Mouse (Mus musculus): ENCODE measurements around the gene Gm26566. TPM values are rescaled to one million over a fixed set of nuclear protein-coding genes. Genes with fewer than 3 reads are reported as not detected.
"Not testable (repeated sequence)": the region's sequence is repeated elsewhere in the genome, so short reads cannot be mapped to it uniquely, and the experiment has no call there.

Gm26566 gene
- total and polyA plus RNA-seq, 3 experiments, result 0.38 to 0.76 TPM; not detected in 1

DNA sequence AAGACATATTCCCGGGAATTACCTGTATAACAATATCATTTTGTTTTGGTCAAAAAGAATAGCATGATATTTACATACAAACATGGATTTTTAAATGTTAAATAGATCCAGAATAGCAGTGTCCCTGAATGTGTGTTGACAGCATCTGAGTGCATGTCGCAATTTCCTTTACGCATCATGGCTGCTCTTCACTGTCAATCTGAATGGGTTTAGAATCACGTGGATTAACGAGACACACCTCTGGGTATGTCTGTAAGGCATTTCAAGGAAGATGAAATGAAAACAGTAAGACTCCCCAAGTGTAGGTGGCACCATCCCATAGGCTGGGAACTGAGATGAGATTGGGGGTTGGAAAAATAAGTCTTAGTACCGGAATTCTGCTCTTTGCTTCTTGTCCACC, 17.4 kb downstream of the Gm26566 start:
- no peak for DNase-seq

- no peak for DNase-seq
Measured at GRCm38 (mm10) chr4:88741426-88741825, 19.8 kb downstream of the Gm26566 start.

- DNase-seq, result no peak
Measured at GRCm38 (mm10) chr4:88742771-88743371, 21.3 kb downstream of the Gm26566 start.

GRCm38 (mm10) chr4:88744207-88744606, 22.6 kb downstream of the Gm26566 start:
- no peak for DNase-seq

GRCm38 (mm10) chr4:88749926-88750325, 28.3 kb downstream of the Gm26566 start:
- DNase-seq, result no peak

DNA sequence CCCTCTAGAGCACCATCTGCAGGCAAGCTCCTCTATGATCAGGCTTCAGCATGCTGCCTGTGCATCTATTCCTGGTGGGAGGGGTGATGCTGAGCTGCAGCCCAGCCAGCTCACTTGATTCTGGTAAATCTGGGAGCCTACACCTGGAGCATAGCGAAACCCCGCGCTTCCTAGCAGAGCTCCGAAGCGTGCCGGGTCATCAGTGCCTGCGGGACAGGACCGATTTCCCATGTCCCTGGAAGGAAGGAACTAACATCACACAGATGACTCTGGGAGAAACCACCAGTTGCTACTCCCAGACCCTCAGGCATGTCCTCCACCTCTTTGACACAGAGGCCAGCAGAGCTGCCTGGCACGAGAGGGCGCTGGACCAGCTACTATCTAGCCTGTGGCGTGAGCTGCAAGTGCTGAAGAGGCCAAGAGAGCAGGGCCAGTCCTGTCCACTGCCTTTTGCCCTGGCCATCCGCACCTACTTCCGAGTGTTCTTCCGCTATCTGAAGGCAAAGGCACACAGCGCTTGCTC, 33.3 kb downstream of the Gm26566 start, which contains the start of gene Gm13271:
Gene Gm13271 (plus strand): TSS at position 51 of the 523 bp plus-strand sequence.
- peak; percentile 63 for DNase-seq

DNA sequence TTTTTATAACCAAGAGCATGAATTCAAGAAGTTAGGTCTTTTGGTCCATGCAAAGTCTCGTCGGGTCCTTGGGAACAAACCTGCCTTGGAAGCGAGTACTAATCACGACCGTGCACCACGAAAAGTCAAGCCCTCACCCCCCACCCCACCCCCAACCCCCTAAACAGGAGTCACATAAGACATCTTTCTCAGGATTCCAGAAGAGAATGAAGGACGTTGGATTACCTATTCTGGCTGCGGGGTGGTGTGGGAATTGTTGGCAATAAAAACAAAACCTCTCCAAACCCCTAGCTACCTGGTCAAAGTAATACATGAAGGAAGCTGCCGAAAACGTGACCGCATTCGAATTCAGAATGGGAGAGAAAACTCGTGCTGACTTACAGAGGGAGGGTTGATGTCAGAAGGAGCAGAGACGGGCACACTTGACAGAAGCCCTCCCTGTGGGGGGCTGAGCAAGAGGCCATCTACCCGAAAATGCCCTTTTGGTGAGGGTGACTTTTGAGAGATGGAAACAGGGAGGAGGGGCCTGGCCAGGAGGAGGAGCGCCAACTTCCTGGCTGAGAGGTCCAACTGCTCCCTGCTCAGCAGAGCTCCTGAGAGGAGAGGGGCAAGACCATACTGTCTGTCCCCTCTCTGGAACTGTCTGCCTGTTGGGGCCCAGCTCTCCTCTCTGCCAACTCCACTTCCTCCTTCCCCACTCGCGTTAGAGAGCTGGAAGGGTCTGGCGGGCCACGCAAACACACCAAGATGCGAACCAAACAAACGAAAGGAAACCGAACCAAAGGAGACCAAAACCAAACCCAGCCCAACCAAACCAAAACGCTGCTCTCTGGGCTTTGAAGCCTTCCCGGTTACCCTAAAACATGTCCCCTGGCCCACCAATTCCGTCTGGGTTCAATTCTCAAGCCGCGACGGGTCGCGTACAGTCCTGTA, 35.2 kb downstream of the Gm26566 start:
- DNase-seq, result peak; percentile 43

GRCm38 (mm10) chr4:88757628-88758031, 36.0 kb downstream of the Gm26566 start:
- peak; percentile 92 for DNase-seq

DNA sequence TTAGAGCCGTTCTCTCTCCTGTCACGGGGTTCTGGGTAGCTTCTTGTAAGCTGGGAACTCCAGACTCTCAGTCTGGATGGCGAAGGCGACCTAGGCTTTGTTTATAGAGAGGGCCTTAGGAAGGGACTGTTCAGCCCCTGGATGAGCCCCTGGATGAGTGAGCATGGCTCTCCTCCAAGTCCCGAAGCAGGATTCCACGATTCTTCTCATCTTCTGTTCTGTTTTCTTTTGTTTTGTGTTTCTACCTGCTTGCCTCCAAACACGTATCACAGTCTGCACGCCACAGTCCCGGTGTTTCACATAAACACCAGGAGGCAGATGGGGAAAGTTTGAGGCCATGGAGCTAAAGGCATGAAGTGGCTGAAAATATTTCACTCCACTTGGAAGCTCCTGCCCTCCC, 37.1 kb downstream of the Gm26566 start:
- DNase-seq, result not testable (repeated sequence)

DNA sequence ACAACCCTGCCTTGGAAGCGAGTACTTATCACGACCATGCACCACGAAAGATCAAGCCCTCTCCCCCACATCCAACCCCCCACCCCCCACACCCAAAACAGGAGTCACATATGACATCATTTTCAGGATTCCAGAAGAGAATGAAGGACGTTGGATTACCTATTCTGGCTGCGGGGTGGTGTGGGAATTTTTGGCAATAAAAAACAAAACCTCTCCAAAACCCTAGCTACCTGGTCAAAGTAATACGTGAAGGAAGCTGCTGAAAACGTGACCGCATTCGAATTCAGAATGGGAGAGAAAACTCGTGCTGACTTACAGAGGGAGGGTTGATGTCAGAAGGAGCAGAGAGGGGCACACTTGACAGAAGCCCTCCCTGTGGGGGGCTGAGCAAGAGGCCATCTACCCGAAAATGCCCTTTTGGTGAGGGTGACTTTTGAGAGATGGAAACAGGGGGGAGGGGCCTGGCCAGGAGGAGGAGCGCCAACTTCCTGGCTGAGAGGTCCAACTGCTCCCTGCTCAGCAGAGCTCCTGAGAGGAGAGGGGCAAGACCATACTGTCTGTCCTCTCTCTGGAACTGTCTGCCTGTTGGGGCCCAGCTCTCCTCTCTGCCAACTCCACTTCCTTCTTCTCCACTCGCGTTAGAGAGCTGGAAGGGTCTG, 38.1 kb downstream of the Gm26566 start, which contains the start of gene Gm13283:
Gene Gm13283 (plus strand): TSS at position 510 of the 659 bp plus-strand sequence.
- peak; percentile 26 for DNase-seq

- DNase-seq, result peak; percentile 90
Measured at GRCm38 (mm10) chr4:88760431-88760830, 38.8 kb downstream of the Gm26566 start.

DNA sequence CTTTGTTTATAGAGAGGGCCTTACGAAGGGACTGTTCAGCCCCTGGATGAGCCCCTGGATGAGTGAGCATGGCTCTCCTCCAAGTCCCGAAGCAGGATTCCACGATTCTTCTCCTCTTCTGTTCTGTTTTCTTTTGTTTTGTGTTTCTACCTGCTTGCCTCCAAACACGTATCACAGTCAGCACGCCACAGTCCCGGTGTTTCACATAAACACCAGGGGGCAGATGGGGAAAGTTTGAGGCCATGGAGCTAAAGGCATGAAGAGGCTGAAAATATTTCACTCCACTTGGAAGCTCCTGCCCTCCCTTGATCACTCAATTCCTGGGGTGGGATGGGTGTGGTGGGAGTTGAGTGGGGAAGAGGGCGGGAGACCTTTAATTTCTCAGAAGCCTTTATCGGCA, 40.2 kb downstream of the Gm26566 start:
- peak; percentile 45 for DNase-seq

- not testable (repeated sequence) for DNase-seq
Measured at GRCm38 (mm10) chr4:88762341-88762740, 40.7 kb downstream of the Gm26566 start.

DNA sequence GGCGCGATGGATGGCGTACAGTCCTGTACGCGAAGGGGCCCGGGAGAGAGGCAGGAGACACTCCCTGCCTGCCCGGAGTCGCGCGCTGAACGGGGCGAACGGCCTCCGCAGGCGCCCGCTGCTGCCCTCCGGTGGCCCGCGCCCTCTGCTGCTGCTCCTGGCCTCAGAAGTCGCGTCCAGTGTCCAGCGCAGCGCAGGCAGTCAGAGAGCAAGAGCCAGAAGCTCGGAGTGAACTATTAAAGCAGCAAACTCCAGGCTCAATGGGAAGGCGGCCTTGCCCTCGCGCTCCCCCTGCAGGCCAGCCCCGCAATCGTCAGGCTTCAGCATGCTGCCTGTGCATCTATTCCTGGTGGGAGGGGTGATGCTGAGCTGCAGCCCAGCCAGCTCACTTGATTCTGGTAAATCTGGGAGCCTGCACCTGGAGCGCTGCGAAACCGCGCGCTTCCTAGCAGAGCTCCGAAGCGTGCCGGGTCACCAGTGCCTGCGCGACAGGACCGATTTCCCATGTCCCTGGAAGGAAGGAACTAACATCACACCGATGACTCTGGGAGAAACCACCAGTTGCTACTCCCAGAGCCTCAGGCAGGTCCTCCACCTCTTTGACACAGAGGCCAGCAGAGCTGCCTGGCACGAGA, 41.9 kb downstream of the Gm26566 start:
- DNase-seq, result peak; percentile 86

Other genes with a start within 250 kb of the Gm26566 start
Only the 30 nearest of the 32 such genes appear.
- gene Ifna14, start 150.0 kb upstream of the Gm26566 start, total RNA-seq (2021), result not detected
- not detected in 2 replicates for gene Ifna14, start 150.0 kb upstream of the Gm26566 start, polyA plus RNA-seq (2012; rRNA removed)
- not detected for gene Ifna9, start 129.4 kb upstream of the Gm26566 start, total RNA-seq (2021)
- 0.22 TPM in 1 of 2 replicates, not detected in the other for gene Ifna9, start 129.4 kb upstream of the Gm26566 start, polyA plus RNA-seq (2012; rRNA removed)
- not detected for gene Ifna12, start 118.4 kb upstream of the Gm26566 start, total RNA-seq (2021)
- not detected in 2 replicates for gene Ifna12, start 118.4 kb upstream of the Gm26566 start, polyA plus RNA-seq (2012; rRNA removed)
- gene C87499, start 87.4 kb upstream of the Gm26566 start, total RNA-seq (2021), result not detected
- gene C87499, start 87.4 kb upstream of the Gm26566 start, polyA plus RNA-seq (2012; rRNA removed), result not detected in 2 replicates
- not detected for gene Ifna13, start 77.3 kb upstream of the Gm26566 start, total RNA-seq (2021)
- not detected in 2 replicates for gene Ifna13, start 77.3 kb upstream of the Gm26566 start, polyA plus RNA-seq (2012; rRNA removed)
- not detected for gene Ifna16, start 44.9 kb upstream of the Gm26566 start, total RNA-seq (2021)
- gene Ifna16, start 44.9 kb upstream of the Gm26566 start, polyA plus RNA-seq (2012; rRNA removed), result not detected in 2 replicates
- gene Ifna2, start 37.9 kb upstream of the Gm26566 start, total RNA-seq (2021), result not detected
- gene Ifna2, start 37.9 kb upstream of the Gm26566 start, polyA plus RNA-seq (2012; rRNA removed), result not detected in 2 replicates
- not detected for gene Ifnab, start 30.4 kb upstream of the Gm26566 start, total RNA-seq (2021)
- gene Ifnab, start 30.4 kb upstream of the Gm26566 start, polyA plus RNA-seq (2012; rRNA removed), result not detected in 2 replicates
- gene Klhl9, start 660 bp downstream of the Gm26566 start, total RNA-seq (2021), result 10 to 100 TPM; 70.8 to 79.3 TPM
- gene Klhl9, start 660 bp downstream of the Gm26566 start, polyA plus RNA-seq (2012; rRNA removed), result 22.2 and 29.6 TPM in 2 replicates
- gene Gm13271, start 33.1 kb downstream of the Gm26566 start, total RNA-seq (2021), result not detected
- gene Gm13271, start 33.1 kb downstream of the Gm26566 start, polyA plus RNA-seq (2012; rRNA removed), result not detected in 2 replicates
- gene Gm13283, start 38.3 kb downstream of the Gm26566 start, total RNA-seq (2021), result not detected
- not detected in 2 replicates for gene Gm13283, start 38.3 kb downstream of the Gm26566 start, polyA plus RNA-seq (2012; rRNA removed)
- gene Gm13290, start 52.0 kb downstream of the Gm26566 start, total RNA-seq (2021), result not detected
- not detected in 2 replicates for gene Gm13290, start 52.0 kb downstream of the Gm26566 start, polyA plus RNA-seq (2012; rRNA removed)
- gene Gm13289, start 55.1 kb downstream of the Gm26566 start, total RNA-seq (2021), result not detected
- gene Gm13289, start 55.1 kb downstream of the Gm26566 start, polyA plus RNA-seq (2012; rRNA removed), result not detected in 2 replicates
- not detected for gene Gm13272, start 58.0 kb downstream of the Gm26566 start, total RNA-seq (2021)
- not detected in 2 replicates for gene Gm13272, start 58.0 kb downstream of the Gm26566 start, polyA plus RNA-seq (2012; rRNA removed)
- not detected for gene Ifnz, start 60.3 kb downstream of the Gm26566 start, total RNA-seq (2021)
- not detected in 2 replicates for gene Ifnz, start 60.3 kb downstream of the Gm26566 start, polyA plus RNA-seq (2012; rRNA removed)
- gene Gm13276, start 63.9 kb downstream of the Gm26566 start, total RNA-seq (2021), result not detected
- gene Gm13276, start 63.9 kb downstream of the Gm26566 start, polyA plus RNA-seq (2012; rRNA removed), result not detected in 2 replicates
- gene Gm13277, start 66.8 kb downstream of the Gm26566 start, total RNA-seq (2021), result not detected
- not detected in 2 replicates for gene Gm13277, start 66.8 kb downstream of the Gm26566 start, polyA plus RNA-seq (2012; rRNA removed)
- gene Gm13278, start 69.7 kb downstream of the Gm26566 start, total RNA-seq (2021), result not detected
- not detected in 2 replicates for gene Gm13278, start 69.7 kb downstream of the Gm26566 start, polyA plus RNA-seq (2012; rRNA removed)
- gene Gm13275, start 72.7 kb downstream of the Gm26566 start, total RNA-seq (2021), result not detected
- 0.22 TPM in 1 of 2 replicates, not detected in the other for gene Gm13275, start 72.7 kb downstream of the Gm26566 start, polyA plus RNA-seq (2012; rRNA removed)
- not detected for gene Gm13279, start 75.6 kb downstream of the Gm26566 start, total RNA-seq (2021)
- gene Gm13279, start 75.6 kb downstream of the Gm26566 start, polyA plus RNA-seq (2012; rRNA removed), result not detected in 2 replicates
- gene Gm13285, start 77.9 kb downstream of the Gm26566 start, total RNA-seq (2021), result not detected
- not detected in 2 replicates for gene Gm13285, start 77.9 kb downstream of the Gm26566 start, polyA plus RNA-seq (2012; rRNA removed)
- gene Gm13287, start 81.4 kb downstream of the Gm26566 start, total RNA-seq (2021), result not detected
- gene Gm13287, start 81.4 kb downstream of the Gm26566 start, polyA plus RNA-seq (2012; rRNA removed), result 0.22 TPM in 1 of 2 replicates, not detected in the other
- gene Gm13288, start 83.7 kb downstream of the Gm26566 start, total RNA-seq (2021), result not detected
- not detected in 2 replicates for gene Gm13288, start 83.7 kb downstream of the Gm26566 start, polyA plus RNA-seq (2012; rRNA removed)
- gene Ifna7, start 94.4 kb downstream of the Gm26566 start, total RNA-seq (2021), result not detected
- gene Ifna7, start 94.4 kb downstream of the Gm26566 start, polyA plus RNA-seq (2012; rRNA removed), result not detected in 2 replicates
- not detected for gene Ifna11, start 98.2 kb downstream of the Gm26566 start, total RNA-seq (2021)
- not detected in 2 replicates for gene Ifna11, start 98.2 kb downstream of the Gm26566 start, polyA plus RNA-seq (2012; rRNA removed)
- not detected for gene Ifna6, start 105.6 kb downstream of the Gm26566 start, total RNA-seq (2021)
- gene Ifna6, start 105.6 kb downstream of the Gm26566 start, polyA plus RNA-seq (2012; rRNA removed), result not detected in 2 replicates
- not detected for gene Ifna5, start 113.7 kb downstream of the Gm26566 start, total RNA-seq (2021)
- not detected in 2 replicates for gene Ifna5, start 113.7 kb downstream of the Gm26566 start, polyA plus RNA-seq (2012; rRNA removed)
- gene Ifna4, start 120.1 kb downstream of the Gm26566 start, total RNA-seq (2021), result not detected
- not detected in 2 replicates for gene Ifna4, start 120.1 kb downstream of the Gm26566 start, polyA plus RNA-seq (2012; rRNA removed)
- gene Ifna1, start 128.3 kb downstream of the Gm26566 start, total RNA-seq (2021), result not detected
- not detected in 2 replicates for gene Ifna1, start 128.3 kb downstream of the Gm26566 start, polyA plus RNA-seq (2012; rRNA removed)
- gene Ifne, start 158.4 kb downstream of the Gm26566 start, total RNA-seq (2021), result not detected
- gene Ifne, start 158.4 kb downstream of the Gm26566 start, polyA plus RNA-seq (2012; rRNA removed), result not detected in 2 replicates